Mouse (Mus musculus) monocyte, adult 2 months (primary cell): ENCODE data around the gene Mpp6.

Experiments used
- DNase-seq, 2 experiments: peaks; one replicate each; pipeline ENCODE4 v3.0.0; 2022; ENCODE audit warnings: low spot score in 2 of 2, low read depth in 1 of 2

The Mpp6 gene

GRCm38 (mm10) chr6:50146158-50146557 lies 36.1 kb downstream of the Mpp6 start:
- DNase-seq = no peak

- DNase-seq = no peak
Measured at GRCm38 (mm10) chr6:50149378-50149777, 39.3 kb downstream of the Mpp6 start.

- DNase-seq = no peak
Measured at GRCm38 (mm10) chr6:50159842-50160241, 49.8 kb downstream of the Mpp6 start.

- DNase-seq = no peak
Measured at GRCm38 (mm10) chr6:50163013-50163412, 53.0 kb downstream of the Mpp6 start.

GRCm38 (mm10) chr6:50168821-50169220 lies 58.8 kb downstream of the Mpp6 start:
- DNase-seq = no peak

- no peak for DNase-seq
Measured at GRCm38 (mm10) chr6:50169771-50170170, 59.7 kb downstream of the Mpp6 start.

GRCm38 (mm10) chr6:50175736-50176135 lies 65.7 kb downstream of the Mpp6 start:
- no peak for DNase-seq

GRCm38 (mm10) chr6:50180189-50180588 lies 70.1 kb downstream of the Mpp6 start:
- DNase-seq = no peak

GRCm38 (mm10) chr6:50187955-50188354 lies 77.9 kb downstream of the Mpp6 start:
- DNase-seq = no peak

- no peak for DNase-seq
Measured at GRCm38 (mm10) chr6:50189376-50189775, 79.3 kb downstream of the Mpp6 start.

- DNase-seq = no peak
Measured at GRCm38 (mm10) chr6:50191605-50192004, 81.6 kb downstream of the Mpp6 start.

- no peak for DNase-seq
Measured at GRCm38 (mm10) chr6:50192169-50192568, 82.1 kb downstream of the Mpp6 start.

GRCm38 (mm10) chr6:50192822-50193221 lies 82.8 kb downstream of the Mpp6 start:
- no peak for DNase-seq

- DNase-seq = no peak
Measured at GRCm38 (mm10) chr6:50193851-50194250, 83.8 kb downstream of the Mpp6 start.

- no peak for DNase-seq
Measured at GRCm38 (mm10) chr6:50204356-50204755, 94.3 kb downstream of the Mpp6 start.

GRCm38 (mm10) chr6:50205093-50205492 lies 95.1 kb downstream of the Mpp6 start:
- DNase-seq = no peak

- DNase-seq = no peak
Measured at GRCm38 (mm10) chr6:50214711-50215372, 104.8 kb downstream of the Mpp6 start.

- no peak for DNase-seq
Measured at GRCm38 (mm10) chr6:50215373-50215745, 105.3 kb downstream of the Mpp6 start.

GRCm38 (mm10) chr6:50215986-50216385 lies 105.9 kb downstream of the Mpp6 start:
- DNase-seq = no peak

GRCm38 (mm10) chr6:50218628-50219027 lies 108.6 kb downstream of the Mpp6 start:
- no peak for DNase-seq

GRCm38 (mm10) chr6:50219066-50219465 lies 109.0 kb downstream of the Mpp6 start:
- DNase-seq = no peak

- DNase-seq = peak in 1 of 2 experiments; percentile 13
Measured at GRCm38 (mm10) chr6:50220863-50221262, 110.8 kb downstream of the Mpp6 start.

- DNase-seq = no peak
Measured at GRCm38 (mm10) chr6:50222351-50222750, 112.3 kb downstream of the Mpp6 start.
